8 mouse cellular contexts compared by ENCODE assay signal in genomic region chr6:30734988-30735727, GRCm38 (mm10). TPM values are rescaled to one million over a fixed set of nuclear protein-coding genes. Genes with fewer than 3 reads are reported as not detected.
DNase-seq lines count a peak whose midpoint lies in the region; ATAC-seq and TF ChIP-seq lines count a peak whose summit lies in the region.

No protein-coding gene starts in this region.

- no peak for TF ChIP-seq EP300 in stomach, postnatal 0 days (optimal IDR thresholded peaks at IDR 0.05)

- peak overlapping the region; percentile 90 for H3K27ac ChIP-seq in neural tube, embryonic 11.5 days (ENCODE audit: low read depth, low read length)
- peak overlapping the region; percentile 85 for H3K27ac ChIP-seq in heart, embryonic 13.5 days (replicated peaks)
- H3K27ac ChIP-seq in limb, embryonic 15.5 days, result peak overlapping the region; percentile 80
- peak overlapping the region; percentile 45 for H3K27ac ChIP-seq in stomach, postnatal 0 days (replicated peaks)

- no peaks in the 10 kb centered on the region for H3K36me3 ChIP-seq in neural tube, embryonic 11.5 days (ENCODE audit: control insufficient read depth, insufficient read depth, low read length)
- H3K36me3 ChIP-seq in heart, embryonic 13.5 days, result peaks cover 19% of the 10 kb centered on the region
- no peaks in the 10 kb centered on the region for H3K36me3 ChIP-seq in limb, embryonic 15.5 days
- no peaks in the 10 kb centered on the region for H3K36me3 ChIP-seq in stomach, postnatal 0 days (ENCODE audit: control insufficient read depth, insufficient read depth, low read length)

- peak overlapping the region; percentile 13; the same call in 1 of the 2 replicates for H3K4me3 ChIP-seq in neural tube, embryonic 11.5 days (ENCODE audit: low read depth, low read length)
- peak overlapping the region; percentile 69 for H3K4me3 ChIP-seq in heart, embryonic 13.5 days
- H3K4me3 ChIP-seq in limb, embryonic 15.5 days, result peak overlapping the region; percentile 10
- peak overlapping the region; percentile 10; the same call in 1 of the 2 replicates for H3K4me3 ChIP-seq in stomach, postnatal 0 days (ENCODE audit: low read depth, low read length)

- TF ChIP-seq CTCF in stomach, postnatal 0 days (IDR thresholded peaks at IDR 0.05; ENCODE audit: low read depth), result no peak

- no peaks in the 10 kb centered on the region for H3K27me3 ChIP-seq in neural tube, embryonic 11.5 days (ENCODE audit: control insufficient read depth, insufficient read depth, low read length)
- H3K27me3 ChIP-seq in heart, embryonic 13.5 days (replicated peaks), result no peaks in the 10 kb centered on the region
- H3K27me3 ChIP-seq in limb, embryonic 15.5 days, result no peaks in the 10 kb centered on the region
- no peaks in the 10 kb centered on the region for H3K27me3 ChIP-seq in stomach, postnatal 0 days (ENCODE audit: control insufficient read depth, insufficient read depth, low read length)

- no peak for DNase-seq in neural tube, embryonic 11.5 days (ENCODE audit: low spot score)
- DNase-seq in neural tube, embryonic 10.5 days (ENCODE audit: extremely low spot score, low spot score), result no peak
- no peak for DNase-seq in stomach, postnatal 0 days (ENCODE audit: low spot score)
- no peak for DNase-seq in cerebellum, postnatal 36 days
- DNase-seq in right cerebral cortex, postnatal 10 days (ENCODE audit: low spot score in 2 of 2), result no peak

- peak overlapping the region; percentile 55 for H3K4me2 ChIP-seq in neural tube, embryonic 11.5 days (ENCODE audit: low read depth)
- H3K4me2 ChIP-seq in heart, embryonic 13.5 days, result peak overlapping the region; percentile 79
- H3K4me2 ChIP-seq in limb, embryonic 15.5 days, result peak overlapping the region; percentile 25
- H3K4me2 ChIP-seq in stomach, postnatal 0 days (replicated peaks; ENCODE audit: low read depth), result peak overlapping the region; percentile 29; the same call in 1 of the 2 replicates

- ATAC-seq in neural tube, embryonic 11.5 days (ENCODE audit: insufficient read depth, low FRiP score, low TSS enrichment), result no peak
- ATAC-seq in heart, embryonic 13.5 days (ENCODE audit: extremely low read depth, insufficient number of reproducible peaks, low FRiP score, low TSS enrichment), result no peak
- ATAC-seq in limb, embryonic 15.5 days (ENCODE audit: insufficient number of reproducible peaks, low FRiP score, low TSS enrichment, low read depth), result no peak
- no peak for ATAC-seq in stomach, postnatal 0 days (ENCODE audit: low FRiP score, low TSS enrichment)
- ATAC-seq in granulocyte monocyte progenitor cell, adult 5-6 weeks (replicated peaks; ENCODE audit: poor library complexity, severe bottlenecking), result no peak

- peaks cover 14% of the 10 kb centered on the region for H3K4me1 ChIP-seq in neural tube, embryonic 11.5 days (ENCODE audit: control insufficient read depth, insufficient read depth, low read length)
- peaks cover 25% of the 10 kb centered on the region for H3K4me1 ChIP-seq in heart, embryonic 13.5 days
- peaks cover 22% of the 10 kb centered on the region for H3K4me1 ChIP-seq in limb, embryonic 15.5 days
- H3K4me1 ChIP-seq in stomach, postnatal 0 days (replicated peaks; ENCODE audit: control insufficient read depth, insufficient read depth), result no peaks in the 10 kb centered on the region

- 45% methylated on average over 22 of the region's 22 CpGs for whole genome bisulfite sequencing in neural tube, embryonic 11.5 days
- WGBS in heart, embryonic 13.5 days, result 45% methylated on average over 22 of the region's 22 CpGs
- 60% methylated on average over 22 of the region's 22 CpGs for WGBS in limb, embryonic 15.5 days
- WGBS in stomach, postnatal 0 days, result 49% methylated on average over 22 of the region's 22 CpGs

- peak overlapping the region; percentile 60 for H3K9ac ChIP-seq in neural tube, embryonic 11.5 days (ENCODE audit: low read length)
- H3K9ac ChIP-seq in heart, embryonic 13.5 days, result peak overlapping the region; percentile 79
- peak overlapping the region; percentile 11; the same call in 1 of the 2 replicates for H3K9ac ChIP-seq in limb, embryonic 15.5 days
- H3K9ac ChIP-seq in stomach, postnatal 0 days (ENCODE audit: low read length), result peak overlapping the region; percentile 35; the same call in 1 of the 2 replicates

- H3K9me3 ChIP-seq in neural tube, embryonic 11.5 days (ENCODE audit: control insufficient read depth, low read length), result peaks cover 19% of the 10 kb centered on the region
- H3K9me3 ChIP-seq in heart, embryonic 13.5 days, result peaks cover 57% of the 10 kb centered on the region
- peaks cover 12% of the 10 kb centered on the region for H3K9me3 ChIP-seq in limb, embryonic 15.5 days
- peaks cover 11% of the 10 kb centered on the region; the same call in 1 of the 2 replicates for H3K9me3 ChIP-seq in stomach, postnatal 0 days (ENCODE audit: control insufficient read depth, low read length)

RNA-seq across cellular contexts. Expression of gene Mest, which starts 11.8 kb away (rescaled TPM):
- polyA plus RNA-seq in neural tube, embryonic 11.5 days (2014; fragmentation: Nextera tagmentation; extraction: Ambion mirVana), result 1,492 and 1,651 TPM in 2 replicates
- polyA plus RNA-seq in heart, embryonic 13.5 days (2015; fragmentation: Nextera tagmentation; extraction: Ambion mirVana), result 2,537 and 2,584 TPM in 2 replicates
- polyA plus RNA-seq in limb, embryonic 15.5 days (2015; fragmentation: Nextera tagmentation; extraction: Ambion mirVana), result 1,721 and 1,971 TPM in 2 replicates
- polyA plus RNA-seq in stomach, postnatal 0 days (2015; fragmentation: Nextera tagmentation; extraction: Ambion mirVana), result 156 and 168 TPM in 2 replicates
- not detected in 2 replicates for total RNA-seq in granulocyte monocyte progenitor cell, adult 5-6 weeks (2014; fragmentation: Nextera tagmentation)
- total RNA-seq in granulocyte monocyte progenitor cell, adult 5-6 weeks (2017), result 0.09 TPM in 1 of 2 replicates, not detected in the other

RNA-seq across cellular contexts. Expression of gene Cep41, which starts 41.6 kb away (rescaled TPM):
- polyA plus RNA-seq in neural tube, embryonic 11.5 days (2014; fragmentation: Nextera tagmentation; extraction: Ambion mirVana), result 27.3 and 27.9 TPM in 2 replicates
- polyA plus RNA-seq in heart, embryonic 13.5 days (2015; fragmentation: Nextera tagmentation; extraction: Ambion mirVana), result 11.0 and 12.2 TPM in 2 replicates
- polyA plus RNA-seq in limb, embryonic 15.5 days (2015; fragmentation: Nextera tagmentation; extraction: Ambion mirVana), result 28.6 and 46.4 TPM in 2 replicates
- polyA plus RNA-seq in stomach, postnatal 0 days (2015; fragmentation: Nextera tagmentation; extraction: Ambion mirVana), result 4.0 and 4.7 TPM in 2 replicates
- total RNA-seq in granulocyte monocyte progenitor cell, adult 5-6 weeks (2014; fragmentation: Nextera tagmentation), result 3.4 and 3.7 TPM in 2 replicates
- 3.2 and 6.1 TPM in 2 replicates for total RNA-seq in granulocyte monocyte progenitor cell, adult 5-6 weeks (2017)

Comparison
In these comparisons a context has a peak if more than half of its experiments do, and no peak if none do; other contexts are left out.
1. H3K4me2 ChIP-seq: peak in every context shown above with its lines; median percentile 79 in heart, embryonic 13.5 days; 55 in neural tube, embryonic 11.5 days; 29 in stomach, postnatal 0 days; 25 in limb, embryonic 15.5 days.
2. H3K4me3 ChIP-seq: peak in every context shown above with its lines; median percentile 69 in heart, embryonic 13.5 days; 13 in neural tube, embryonic 11.5 days; 10 in limb, embryonic 15.5 days; 10 in stomach, postnatal 0 days.
3. H3K9ac ChIP-seq: peak in every context shown above with its lines; median percentile 79 in heart, embryonic 13.5 days; 60 in neural tube, embryonic 11.5 days; 35 in stomach, postnatal 0 days; 11 in limb, embryonic 15.5 days.